Mouse (Mus musculus) monocyte, adult 5-6 weeks (primary cell): Measurements from ENCODE around the gene Pgbd5. TPM values are rescaled to one million over a fixed set of nuclear protein-coding genes. Genes with fewer than 3 reads are reported as not detected.

ENCODE experiments used
- ATAC-seq: fragments of 153-309, 156-312 bp; replicated peaks from 2 replicates; pipeline ENCODE4 v1.8.0; 2017; ENCODE audit warnings: mild to moderate bottlenecking; ENCODE audit not compliant: low TSS enrichment, insufficient number of reproducible peaks, severe bottlenecking, poor library complexity, low FRiP score
- total RNA-seq: library from RNA; stranded (forward); fragments of 200-1000, 200-491, 200-594 nt; gene quantifications from 3 replicates; pipeline ENCODE4 v1.2.3, GENCODE M21; 2017

The Pgbd5 gene
- not detected in 3 replicates for total RNA-seq

DNA sequence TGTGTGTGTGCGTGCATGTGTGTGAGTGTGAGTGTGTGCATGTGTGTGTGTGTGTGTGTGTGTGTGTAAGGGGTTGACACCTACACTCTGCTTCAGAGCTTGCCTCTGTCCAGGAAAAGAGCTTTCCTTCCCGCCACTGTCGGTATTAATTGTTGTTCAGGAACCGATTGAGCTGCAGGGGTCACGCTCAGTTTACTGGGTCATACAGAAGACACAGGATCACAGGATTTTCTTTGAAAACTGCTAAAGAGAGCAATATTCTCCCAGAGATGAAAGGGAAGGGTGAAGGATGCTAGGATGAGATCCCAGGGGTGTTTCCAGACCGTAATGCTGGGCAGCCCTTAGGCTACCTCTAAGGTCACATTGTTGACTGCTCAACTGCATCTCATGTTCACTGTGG is at the start of gene Pgbd5:
Pgbd5 (minus strand) TSS at position 101 of the 400 bp plus-strand sequence.
- no peak for ATAC-seq

DNA sequence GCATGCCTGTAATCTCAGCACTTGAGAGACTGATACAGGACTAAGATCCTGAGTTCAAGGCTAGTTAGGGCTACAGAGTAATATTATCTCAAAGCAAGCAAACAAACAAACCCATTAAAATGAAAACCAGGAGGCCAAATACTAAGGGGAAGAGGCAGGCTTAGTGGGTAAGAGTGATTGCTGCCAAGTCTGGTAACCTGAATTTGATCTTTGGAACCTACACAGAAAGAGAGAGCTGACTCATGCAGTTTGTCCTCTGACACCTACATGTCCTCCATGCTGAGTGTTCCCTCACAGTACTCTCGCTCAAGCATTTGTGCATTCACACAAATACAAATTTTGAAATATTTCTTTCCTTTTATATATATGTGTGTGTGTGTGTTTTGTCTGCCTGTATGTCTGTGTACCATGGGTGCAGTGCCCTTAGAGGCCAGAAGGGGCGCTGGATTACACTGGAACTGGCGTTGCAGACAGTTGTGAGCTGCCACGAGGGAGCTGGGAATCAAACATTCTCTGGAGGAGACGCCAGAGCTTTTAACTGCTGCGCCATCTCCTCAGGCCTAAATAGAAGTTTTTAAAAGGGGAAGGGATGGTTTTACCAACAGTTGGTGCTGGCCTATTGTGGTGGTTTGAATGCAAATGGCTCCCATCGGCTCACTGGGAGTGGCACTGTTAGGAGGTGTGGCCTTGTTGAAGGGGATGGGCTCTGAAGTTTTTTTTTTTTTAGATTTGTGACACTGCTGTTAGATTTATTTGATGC is 44.1 kb upstream of the Pgbd5 start:
- no peak for ATAC-seq

DNA sequence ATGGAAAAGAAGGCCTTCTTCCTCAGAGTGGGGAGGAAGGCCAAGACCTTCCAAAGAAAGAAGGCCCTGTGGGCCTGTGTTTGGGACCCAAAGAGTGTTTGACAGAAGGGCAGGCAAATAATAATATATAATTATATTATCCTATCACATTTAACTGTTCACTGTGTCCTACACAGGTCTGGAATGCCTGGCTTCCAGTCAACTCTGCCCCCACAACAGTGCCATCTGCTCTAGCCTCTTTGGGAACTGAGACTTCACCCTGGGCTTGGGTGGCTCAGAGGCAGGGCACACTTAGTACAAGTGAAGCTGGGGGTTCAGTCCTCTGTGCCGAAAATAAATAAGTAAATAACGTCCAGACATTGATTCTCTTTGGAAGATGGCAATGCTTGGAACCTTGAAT is 43.3 kb upstream of the Pgbd5 start:
- ATAC-seq: no peak

DNA sequence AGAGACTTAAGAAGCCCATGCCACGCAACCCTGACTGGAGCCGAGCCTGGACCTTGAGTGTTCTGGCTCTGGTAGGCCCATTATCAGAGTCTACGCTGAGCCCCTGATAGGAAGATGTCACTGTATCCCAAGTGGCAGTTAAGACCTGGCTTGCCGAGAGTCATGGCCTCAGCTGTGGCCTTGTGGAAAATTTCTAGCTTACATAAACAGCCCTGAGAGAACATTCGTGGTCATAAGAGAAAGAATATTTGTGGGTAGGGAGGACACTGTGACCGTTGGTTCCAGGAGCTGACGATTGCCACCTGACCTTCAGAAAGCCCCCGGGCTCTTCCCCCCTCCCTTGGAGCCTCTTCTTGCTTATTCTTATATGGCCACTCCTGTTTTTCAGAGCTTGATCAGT is 40.9 kb upstream of the Pgbd5 start:
- no peak for ATAC-seq

DNA sequence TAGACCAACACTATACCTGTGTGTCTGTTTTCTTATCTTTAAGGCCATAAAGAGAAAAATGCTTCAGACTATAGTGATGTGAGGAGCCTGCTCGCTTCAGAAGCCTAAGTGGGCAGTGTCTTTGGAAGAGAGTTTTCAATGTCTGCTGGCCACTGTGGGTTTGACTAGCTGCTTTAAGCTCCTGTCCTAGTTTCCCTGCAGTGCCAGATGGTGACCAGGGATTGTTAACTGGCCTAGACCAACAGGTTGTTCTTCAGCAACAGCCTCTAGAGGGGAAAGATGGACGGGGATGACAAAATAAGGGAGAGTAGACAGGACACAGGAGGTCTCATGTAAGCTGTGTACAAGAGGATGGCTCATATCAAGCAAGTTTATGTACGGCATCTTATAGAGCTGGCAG is 39.8 kb upstream of the Pgbd5 start:
- ATAC-seq: no peak

DNA sequence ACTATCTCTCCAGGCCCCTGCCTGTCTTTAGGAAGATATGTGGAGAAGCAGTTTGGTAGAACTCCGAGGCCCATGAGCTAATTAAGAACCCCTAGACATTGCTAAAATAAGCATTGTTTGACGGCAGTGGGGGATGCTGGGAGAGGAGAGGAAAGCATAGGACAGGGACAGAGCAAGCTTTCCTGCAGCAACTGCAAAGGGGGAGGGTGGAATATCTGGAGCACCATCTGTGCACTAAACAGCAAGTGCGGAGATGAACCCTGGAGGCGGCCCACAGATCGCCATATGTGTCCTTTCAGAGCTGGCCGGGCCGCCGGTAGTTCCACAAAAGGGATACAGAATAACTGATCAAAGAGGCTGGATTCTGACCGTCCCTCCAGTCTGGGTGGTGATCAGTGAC is 37.2 kb upstream of the Pgbd5 start:
- ATAC-seq: no peak

DNA sequence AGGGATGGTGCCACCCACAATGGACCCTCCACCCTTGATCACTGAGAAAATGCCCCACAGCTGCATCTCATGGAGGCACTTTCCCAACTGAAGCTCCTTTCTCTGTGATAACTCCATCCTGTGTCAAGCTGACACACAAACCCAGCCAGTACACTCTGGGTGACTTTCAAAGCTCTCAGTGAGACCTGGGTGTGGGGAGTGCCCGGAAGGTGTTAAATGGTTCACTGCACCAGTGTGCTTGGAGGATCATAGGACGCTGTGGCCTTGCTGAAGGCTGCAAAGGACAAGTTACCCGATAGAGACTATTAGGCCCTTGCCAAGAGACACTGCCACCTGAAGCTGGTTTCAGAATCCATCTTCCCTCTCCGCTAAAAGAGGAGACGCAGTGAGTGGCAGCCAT is 36.2 kb upstream of the Pgbd5 start:
- no peak for ATAC-seq

DNA sequence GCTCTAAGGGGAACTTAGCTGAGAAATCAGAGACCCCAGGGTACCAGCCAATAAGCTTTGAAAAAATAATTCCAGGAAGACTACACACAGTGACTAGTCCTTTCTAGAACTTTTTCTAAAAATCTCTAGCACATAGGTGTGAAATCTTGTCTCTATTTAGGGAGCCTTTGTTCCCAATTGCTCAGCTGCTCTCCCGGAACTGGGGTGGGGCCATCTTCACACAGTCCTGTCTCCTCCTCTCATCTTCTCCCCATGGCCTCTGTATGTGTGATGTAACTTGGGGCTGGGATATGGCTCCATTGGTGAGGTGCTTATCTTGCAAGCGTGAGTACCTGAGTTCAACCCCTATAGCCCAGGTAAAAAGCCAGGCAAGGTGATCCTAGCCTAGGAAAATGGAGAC is 25.2 kb upstream of the Pgbd5 start:
- ATAC-seq: no peak

DNA sequence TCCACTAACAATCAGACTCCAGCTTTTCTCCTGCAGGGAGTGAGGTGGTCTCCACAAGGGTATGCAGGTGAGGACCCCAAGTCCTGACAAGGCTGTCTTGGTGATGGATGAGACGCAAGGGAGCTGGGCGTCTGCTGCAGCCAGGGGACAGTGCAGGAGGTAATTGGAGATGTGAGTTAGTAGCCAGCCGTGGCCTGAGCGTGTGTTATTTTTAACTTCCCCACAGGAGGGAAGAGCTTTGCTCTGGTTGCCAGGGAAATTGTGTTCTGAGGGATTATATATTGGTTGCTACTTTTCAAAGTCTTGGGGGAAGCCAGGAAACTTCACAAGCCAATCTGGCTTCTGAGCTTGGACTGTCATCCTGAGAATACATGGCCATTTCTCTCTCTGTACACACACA is 23.7 kb upstream of the Pgbd5 start:
- no peak for ATAC-seq

DNA sequence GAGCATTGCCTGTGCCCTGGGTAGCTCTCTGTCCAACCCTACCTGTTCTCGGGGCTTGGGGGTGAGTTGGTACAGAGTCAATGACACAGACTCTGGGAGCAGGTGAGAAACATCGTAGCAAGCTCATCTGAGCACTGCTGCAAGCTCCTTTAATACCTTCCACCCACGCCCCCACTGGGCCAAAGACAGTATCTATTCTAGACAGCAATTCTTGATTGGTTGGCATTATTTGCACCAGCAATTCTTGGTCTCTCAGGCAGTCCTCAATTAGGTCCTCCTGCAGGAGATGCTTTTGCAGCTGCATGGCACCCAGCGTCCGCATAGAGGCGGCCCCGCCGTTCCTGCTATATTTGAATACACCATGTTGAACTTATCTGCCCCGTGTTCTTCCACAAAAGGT is 22.7 kb upstream of the Pgbd5 start:
- ATAC-seq: no peak

DNA sequence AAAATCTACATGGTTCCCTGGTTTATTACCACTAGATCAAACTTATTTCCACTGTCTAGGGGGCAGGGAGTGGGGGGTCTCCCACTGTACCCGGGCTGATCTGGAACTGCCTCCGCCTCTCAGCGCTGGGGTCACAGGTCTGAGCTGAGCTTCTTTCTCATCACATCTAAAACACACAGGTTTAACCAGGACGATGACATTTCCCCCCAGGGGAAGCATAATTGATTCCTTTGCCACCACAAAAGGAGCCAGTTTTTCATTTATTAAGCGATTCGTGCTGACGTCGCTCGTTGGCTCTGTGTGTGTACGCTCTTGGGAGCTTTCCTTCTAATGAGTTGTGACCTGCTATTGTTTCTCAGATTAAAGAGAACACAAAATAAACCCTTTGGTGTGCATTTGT is 21.6 kb upstream of the Pgbd5 start:
- ATAC-seq: no peak

DNA sequence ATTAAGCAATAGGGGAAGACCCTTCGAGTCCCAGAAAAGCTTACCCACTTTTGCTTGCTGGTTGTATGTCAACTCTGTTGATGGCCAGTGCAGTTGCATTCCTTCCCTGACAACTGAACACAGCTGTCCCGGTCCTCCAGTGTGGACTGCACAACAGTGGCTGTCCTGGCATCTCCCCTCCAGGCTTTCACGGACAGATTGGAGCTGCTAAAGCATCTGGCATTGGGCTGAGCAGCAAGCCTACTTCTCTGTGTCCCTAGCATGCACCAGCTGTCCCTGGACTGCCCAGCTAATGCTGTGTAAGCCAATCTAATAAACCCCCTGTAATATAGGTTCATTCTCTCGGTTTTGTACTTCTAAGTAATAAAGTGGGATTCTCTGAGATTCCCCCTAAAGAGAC is 21.2 kb upstream of the Pgbd5 start:
- no peak for ATAC-seq

DNA sequence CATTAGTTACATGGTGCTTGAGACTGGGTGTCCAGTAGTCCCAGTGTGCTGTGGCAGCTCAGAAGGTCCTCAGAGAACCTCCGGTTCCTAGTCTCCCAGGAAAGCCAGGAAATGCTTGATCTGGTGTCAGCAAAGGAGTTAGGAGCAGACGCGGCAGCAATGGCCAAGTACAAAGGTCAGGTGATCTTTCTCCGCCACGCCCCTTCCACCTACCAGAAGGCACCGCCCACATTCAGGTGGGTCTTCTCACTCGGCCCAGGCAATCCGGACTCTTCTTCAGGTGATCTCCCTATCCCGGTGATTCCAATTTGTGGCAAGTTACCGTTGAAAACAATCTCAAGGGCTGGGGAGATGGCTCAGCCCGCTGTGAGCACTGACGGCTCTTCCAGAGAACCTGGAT is 20.2 kb upstream of the Pgbd5 start:
- no peak for ATAC-seq

DNA sequence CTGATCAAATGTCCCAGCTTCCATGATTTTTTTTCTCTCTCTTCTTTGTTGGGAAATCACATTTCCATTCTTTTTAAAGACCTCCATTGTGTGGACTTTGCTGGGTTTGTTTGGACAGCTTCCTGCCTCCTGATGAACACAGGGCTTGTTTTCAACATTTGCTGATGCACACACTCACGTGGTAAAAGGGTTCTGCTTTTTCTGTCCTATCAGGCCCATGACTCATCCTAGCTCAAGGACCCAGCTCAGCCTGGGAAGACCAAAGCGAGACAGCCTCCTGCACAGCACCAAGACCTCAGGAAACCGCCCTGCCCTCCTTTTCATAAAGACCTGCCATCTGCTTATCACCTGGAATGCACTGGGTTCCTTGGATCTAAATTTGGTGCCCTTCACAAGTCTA is 15.9 kb upstream of the Pgbd5 start:
- no peak for ATAC-seq

DNA sequence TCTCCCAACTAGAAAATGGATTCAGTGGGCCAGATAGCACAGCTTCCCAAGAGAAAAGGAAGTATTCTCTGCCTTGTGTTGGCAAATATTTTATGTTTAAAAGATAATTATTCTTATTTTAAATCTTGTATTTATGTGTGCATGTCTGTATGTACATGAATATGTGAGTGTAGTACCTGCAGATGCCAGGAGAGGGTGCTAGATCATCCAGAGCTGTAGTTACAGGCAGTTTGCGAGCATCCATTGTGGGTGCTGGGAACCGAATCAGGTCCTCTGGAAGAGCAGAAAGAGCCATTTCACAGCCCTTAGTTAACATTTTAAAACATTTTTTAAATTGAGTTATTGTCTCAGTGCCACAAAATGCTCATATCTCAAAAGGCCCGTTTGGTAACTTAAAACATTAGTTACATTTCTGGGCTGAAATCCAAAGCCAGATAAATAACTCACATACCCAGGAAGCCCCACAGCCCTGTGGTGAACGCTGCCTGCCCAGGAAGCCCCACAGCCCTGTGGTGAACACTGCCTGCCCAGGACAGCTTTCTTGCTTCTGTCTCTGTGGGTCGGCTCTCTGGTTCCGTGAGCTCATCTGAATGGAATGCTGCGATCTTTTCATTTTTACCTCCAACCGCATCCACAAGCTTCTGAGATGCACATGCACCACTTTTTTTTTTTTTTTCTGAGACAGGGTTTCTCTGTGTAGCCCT is 10.9 kb upstream of the Pgbd5 start:
- no peak for ATAC-seq

DNA sequence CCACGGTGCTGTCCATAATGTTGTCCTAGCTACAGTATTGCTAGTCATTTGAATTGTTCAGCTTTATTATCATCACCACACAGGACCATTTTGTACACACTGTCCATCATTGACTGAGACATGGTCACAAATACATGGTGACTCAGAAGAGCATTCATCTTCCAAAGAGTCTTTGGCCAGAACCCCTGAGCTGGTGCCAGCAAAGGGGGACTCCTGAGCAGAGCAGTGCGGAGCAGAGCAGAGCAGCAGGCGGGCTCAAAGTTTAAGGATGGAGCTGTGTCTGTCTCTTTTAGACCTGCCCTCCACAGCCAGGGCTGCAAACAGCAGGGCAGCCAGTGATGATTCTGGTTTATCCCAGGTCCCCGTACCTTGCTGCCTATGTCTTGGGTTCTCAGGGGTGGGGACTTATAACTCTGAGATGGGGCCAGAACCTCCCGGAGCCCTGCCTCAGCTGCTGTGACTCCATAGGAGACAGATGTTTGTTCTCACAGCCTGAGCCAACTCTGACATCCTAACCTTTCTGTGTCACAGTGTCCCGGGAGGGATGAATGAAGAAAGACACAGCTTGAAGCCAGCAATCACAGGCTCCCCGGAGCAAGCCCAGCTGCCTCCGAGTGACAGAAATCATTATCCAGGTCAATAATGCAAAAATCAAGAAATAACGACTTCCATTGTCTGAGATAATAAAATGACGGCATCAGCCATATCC is 9.7 kb upstream of the Pgbd5 start:
- ATAC-seq: no peak

DNA sequence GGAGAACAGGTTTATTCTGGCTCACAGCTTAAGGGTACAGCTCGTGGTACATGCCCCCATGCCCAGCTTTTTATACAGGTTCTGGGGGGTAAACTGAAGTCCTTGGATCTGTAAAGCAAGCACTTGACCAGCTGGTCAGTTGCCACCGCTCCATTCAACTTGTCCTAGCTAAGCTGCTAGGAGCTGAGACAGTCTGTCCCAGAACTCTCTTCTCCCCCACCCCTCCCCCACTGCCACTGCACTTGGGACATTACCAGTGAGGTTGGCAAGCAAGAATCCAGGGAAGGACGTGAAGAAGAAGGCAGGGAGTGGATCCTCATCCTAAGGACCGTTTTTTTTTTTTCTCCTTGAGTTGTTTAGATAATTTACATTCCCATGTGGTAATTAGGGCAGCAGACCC is 2.7 kb downstream of the Pgbd5 start:
- ATAC-seq: no peak

DNA sequence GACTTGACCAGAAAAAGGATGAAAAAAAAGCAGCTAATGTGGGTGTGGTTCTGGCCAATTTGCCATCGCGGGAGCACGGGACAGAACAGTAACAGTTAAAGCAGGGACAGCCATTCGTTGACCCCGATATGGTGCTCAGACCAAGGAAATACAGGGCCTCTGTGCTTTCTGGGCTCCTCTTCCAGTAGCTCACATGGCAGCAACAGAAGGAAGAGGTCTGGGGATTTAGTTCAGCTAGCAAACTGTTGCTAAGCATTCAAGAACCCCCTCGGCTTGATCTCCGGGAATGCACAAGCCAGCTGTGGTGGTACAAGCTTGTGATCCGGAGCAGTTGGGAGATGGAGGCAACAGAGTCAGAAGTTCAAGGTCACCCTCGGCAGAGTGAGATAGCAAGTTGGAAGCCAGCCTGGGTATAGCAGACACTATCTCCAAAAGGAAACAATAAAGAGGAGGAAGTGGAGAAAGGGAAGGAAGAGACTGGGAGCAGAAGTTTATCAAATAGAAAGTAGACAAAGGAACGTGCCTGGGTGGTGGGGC is 3.7 kb downstream of the Pgbd5 start:
- ATAC-seq: no peak

DNA sequence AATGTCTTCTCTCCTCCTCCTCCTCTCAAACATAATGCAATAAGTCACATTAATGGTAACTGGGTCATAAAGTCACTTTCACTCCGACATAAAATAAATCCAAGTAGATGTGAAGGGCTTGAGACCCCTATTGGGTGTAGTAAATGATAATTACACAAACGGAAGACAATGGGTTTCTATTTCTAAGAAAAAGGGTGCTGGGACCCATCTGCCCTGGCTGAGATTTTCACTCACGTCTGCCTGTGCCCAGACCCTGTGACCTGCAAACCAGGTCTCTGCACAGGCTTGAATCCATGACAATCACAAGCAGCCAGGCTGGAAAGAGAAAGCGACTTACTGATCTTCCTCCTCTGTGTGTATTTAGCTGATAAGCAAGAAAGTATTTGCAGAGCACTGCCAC is 4.3 kb downstream of the Pgbd5 start:
- ATAC-seq: no peak
